Mouse (Mus musculus): Measurements from ENCODE around the gene Ptpre. TPM values are rescaled to one million over a fixed set of nuclear protein-coding genes. Genes with fewer than 3 reads are reported as not detected.
"Not testable (repeated sequence)": the region's sequence is repeated elsewhere in the genome, so short reads cannot be mapped to it uniquely, and the experiment has no call there.

Gene Ptpre
- polyA plus RNA-seq, 1 experiment = 19.7 TPM

GRCm38 (mm10) chr7:135499403-135499802, 37.9 kb upstream of the Ptpre start:
- no peak overlapping the region for H3K27ac ChIP-seq (ENCODE audit: control insufficient read depth, insufficient read depth, low read length)
- WGBS = 42% methylated on average over 2 of the region's 2 CpGs
- TF ChIP-seq POLR2A (IDR thresholded peaks at IDR 0.05; ENCODE audit: control insufficient read depth, extremely low read depth, insufficient read depth, low read length, poor library complexity) (no peak), CTCF (IDR thresholded peaks at IDR 0.05; ENCODE audit: borderline replicate concordance, control insufficient read depth, extremely low read depth, insufficient read depth, low read length, poor library complexity) (no peak)
- no peaks in the 10 kb centered on the region for H3K27me3 ChIP-seq (ENCODE audit: control insufficient read depth, insufficient read depth, low read length)
- H3K4me3 ChIP-seq (ENCODE audit: control insufficient read depth, insufficient read depth, low read length) = no peak overlapping the region
- DNase-seq = no peak
- H3K4me1 ChIP-seq (replicated peaks; ENCODE audit: control insufficient read depth, insufficient read depth, low read length) = no peaks in the 10 kb centered on the region
- no peaks in the 10 kb centered on the region for H3K36me3 ChIP-seq (ENCODE audit: control insufficient read depth, insufficient read depth, low read length)

GRCm38 (mm10) chr7:135506506-135506905, 30.8 kb upstream of the Ptpre start:
- not testable (repeated sequence) for H3K4me3 ChIP-seq (ENCODE audit: control insufficient read depth, insufficient read depth, low read length)

GRCm38 (mm10) chr7:135508602-135509001, 28.7 kb upstream of the Ptpre start:
- WGBS = 66% methylated on average over 4 of the region's 4 CpGs
- Histone ChIP-seq H3K27ac (ENCODE audit: control insufficient read depth, insufficient read depth, low read length) (no peak overlapping the region), H3K4me1 (replicated peaks; ENCODE audit: control insufficient read depth, insufficient read depth, low read length) (no peaks in the 10 kb centered on the region), H3K36me3 (ENCODE audit: control insufficient read depth, insufficient read depth, low read length) (no peaks in the 10 kb centered on the region), H3K27me3 (ENCODE audit: control insufficient read depth, insufficient read depth, low read length) (no peaks in the 10 kb centered on the region), H3K4me3 (ENCODE audit: control insufficient read depth, insufficient read depth, low read length) (no peak overlapping the region)
- no peak for TF ChIP-seq CTCF (IDR thresholded peaks at IDR 0.05; ENCODE audit: borderline replicate concordance, control insufficient read depth, extremely low read depth, insufficient read depth, low read length, poor library complexity)
- TF ChIP-seq POLR2A (IDR thresholded peaks at IDR 0.05; ENCODE audit: control insufficient read depth, extremely low read depth, insufficient read depth, low read length, poor library complexity) = no peak
- no peak for DNase-seq

More at GRCm38 (mm10) chr7:135506506-135506905, 30.8 kb upstream of the Ptpre start:
- H3K27ac ChIP-seq (ENCODE audit: control insufficient read depth, insufficient read depth, low read length); H3K4me1 ChIP-seq (replicated peaks; ENCODE audit: control insufficient read depth, insufficient read depth, low read length); DNase-seq; H3K36me3 ChIP-seq (ENCODE audit: control insufficient read depth, insufficient read depth, low read length); H3K27me3 ChIP-seq (ENCODE audit: control insufficient read depth, insufficient read depth, low read length): not testable (repeated sequence)
- WGBS = 94% methylated on average over 5 of the region's 5 CpGs

- H3K36me3 ChIP-seq (ENCODE audit: control insufficient read depth, insufficient read depth, low read length) = no peaks in the 10 kb centered on the region
- H3K27me3 ChIP-seq (ENCODE audit: control insufficient read depth, insufficient read depth, low read length) = no peaks in the 10 kb centered on the region
- H3K27ac ChIP-seq (ENCODE audit: control insufficient read depth, insufficient read depth, low read length) = no peak overlapping the region
- TF ChIP-seq POLR2A (IDR thresholded peaks at IDR 0.05; ENCODE audit: control insufficient read depth, extremely low read depth, insufficient read depth, low read length, poor library complexity) (no peak), CTCF (IDR thresholded peaks at IDR 0.05; ENCODE audit: borderline replicate concordance, control insufficient read depth, extremely low read depth, insufficient read depth, low read length, poor library complexity) (no peak)
- H3K4me1 ChIP-seq (replicated peaks; ENCODE audit: control insufficient read depth, insufficient read depth, low read length) = no peaks in the 10 kb centered on the region
- H3K4me3 ChIP-seq (ENCODE audit: control insufficient read depth, insufficient read depth, low read length) = no peak overlapping the region
- no peak for DNase-seq
- 85% methylated on average over 3 of the region's 3 CpGs for WGBS
Measured at GRCm38 (mm10) chr7:135509272-135509671, 28.0 kb upstream of the Ptpre start.

GRCm38 (mm10) chr7:135510431-135510830, 26.9 kb upstream of the Ptpre start:
- H3K4me3 ChIP-seq (ENCODE audit: control insufficient read depth, insufficient read depth, low read length) = no peak overlapping the region
- H3K36me3 ChIP-seq (ENCODE audit: control insufficient read depth, insufficient read depth, low read length) = no peaks in the 10 kb centered on the region
- no peak overlapping the region for H3K27ac ChIP-seq (ENCODE audit: control insufficient read depth, insufficient read depth, low read length)
- 97% methylated on average over 5 of the region's 5 CpGs for WGBS
- no peak for DNase-seq
- TF ChIP-seq CTCF (IDR thresholded peaks at IDR 0.05; ENCODE audit: borderline replicate concordance, control insufficient read depth, extremely low read depth, insufficient read depth, low read length, poor library complexity) = no peak
- TF ChIP-seq POLR2A (IDR thresholded peaks at IDR 0.05; ENCODE audit: control insufficient read depth, extremely low read depth, insufficient read depth, low read length, poor library complexity) = no peak
- H3K27me3 ChIP-seq (ENCODE audit: control insufficient read depth, insufficient read depth, low read length) = no peaks in the 10 kb centered on the region
- no peaks in the 10 kb centered on the region for H3K4me1 ChIP-seq (replicated peaks; ENCODE audit: control insufficient read depth, insufficient read depth, low read length)

- TF ChIP-seq CTCF (IDR thresholded peaks at IDR 0.05; ENCODE audit: borderline replicate concordance, control insufficient read depth, extremely low read depth, insufficient read depth, low read length, poor library complexity) (no peak), POLR2A (IDR thresholded peaks at IDR 0.05; ENCODE audit: control insufficient read depth, extremely low read depth, insufficient read depth, low read length, poor library complexity) (no peak)
- H3K36me3 ChIP-seq (ENCODE audit: control insufficient read depth, insufficient read depth, low read length) = no peaks in the 10 kb centered on the region
- no peak overlapping the region for H3K27ac ChIP-seq (ENCODE audit: control insufficient read depth, insufficient read depth, low read length)
- no peak overlapping the region for H3K4me3 ChIP-seq (ENCODE audit: control insufficient read depth, insufficient read depth, low read length)
- 90% methylated on average over 3 of the region's 3 CpGs for WGBS
- peaks cover 3% of the 10 kb centered on the region for H3K4me1 ChIP-seq (replicated peaks; ENCODE audit: control insufficient read depth, insufficient read depth, low read length)
- DNase-seq = no peak
- no peaks in the 10 kb centered on the region for H3K27me3 ChIP-seq (ENCODE audit: control insufficient read depth, insufficient read depth, low read length)
Measured at GRCm38 (mm10) chr7:135511723-135512122, 25.6 kb upstream of the Ptpre start.

- Histone ChIP-seq H3K4me1 (replicated peaks; ENCODE audit: control insufficient read depth, insufficient read depth, low read length) (peaks cover 13% of the 10 kb centered on the region), H3K27ac (ENCODE audit: control insufficient read depth, insufficient read depth, low read length) (no peak overlapping the region), H3K27me3 (ENCODE audit: control insufficient read depth, insufficient read depth, low read length) (no peaks in the 10 kb centered on the region), H3K36me3 (ENCODE audit: control insufficient read depth, insufficient read depth, low read length) (no peaks in the 10 kb centered on the region), H3K4me3 (ENCODE audit: control insufficient read depth, insufficient read depth, low read length) (no peak overlapping the region)
- WGBS = 6% methylated on average over 4 of the region's 4 CpGs
- no peak for TF ChIP-seq CTCF (IDR thresholded peaks at IDR 0.05; ENCODE audit: borderline replicate concordance, control insufficient read depth, extremely low read depth, insufficient read depth, low read length, poor library complexity)
- TF ChIP-seq POLR2A (IDR thresholded peaks at IDR 0.05; ENCODE audit: control insufficient read depth, extremely low read depth, insufficient read depth, low read length, poor library complexity) = no peak
- no peak for DNase-seq
Measured at GRCm38 (mm10) chr7:135517191-135517590, 20.1 kb upstream of the Ptpre start.
